Mouse (Mus musculus) heart, embryonic 12.5 days (tissue): ENCODE data around the gene Uts2. TPM values are rescaled to one million over a fixed set of nuclear protein-coding genes. Genes with fewer than 3 reads are reported as not detected.

Source experiments
- ATAC-seq: fragments of 200-750 bp; cut with Nextera tagmentation; 2 replicates; pipeline ENCODE4 v1.8.0; 2017; ENCODE audit warnings: moderate TSS enrichment, moderate library complexity; ENCODE audit not compliant: insufficient number of reproducible peaks, low FRiP score
- H3K27ac ChIP-seq: fragments of 300-500 bp; sonication (generic); 2 replicates; pipeline ENCODE4 v1.5.1; 2016; ENCODE audit warnings: mild to moderate bottlenecking, moderate library complexity; ENCODE audit not compliant: poor library complexity, severe bottlenecking
- H3K27me3 ChIP-seq: fragments of 300-500 bp; sonication (generic); replicated peaks from 2 replicates; pipeline ENCODE4 v1.6.1; 2016; ENCODE audit warnings: mild to moderate bottlenecking, moderate library complexity
- H3K36me3 ChIP-seq: fragments of 300-500 bp; sonication (generic); 2 replicates; pipeline ENCODE4 v1.6.1; 2016; ENCODE audit warnings: mild to moderate bottlenecking, moderate library complexity
- H3K4me1 ChIP-seq: fragments of 300-500 bp; sonication (generic); replicated peaks from 2 replicates; pipeline ENCODE4 v1.6.1; 2016; ENCODE audit warnings: mild to moderate bottlenecking
- H3K4me2 ChIP-seq: fragments of 300-500 bp; sonication (generic); 2 replicates; pipeline ENCODE4 v1.6.1; 2016; ENCODE audit warnings: mild to moderate bottlenecking, moderate library complexity
- H3K4me3 ChIP-seq: fragments of 300-500 bp; sonication (generic); 2 replicates; pipeline ENCODE4 v1.5.1; 2016; ENCODE audit warnings: mild to moderate bottlenecking
- H3K9ac ChIP-seq: fragments of 300-500 bp; sonication (generic); 2 replicates; pipeline ENCODE4 v1.6.1; 2016; ENCODE audit warnings: mild to moderate bottlenecking, moderate library complexity
- H3K9me3 ChIP-seq: fragments of 300-500 bp; sonication (generic); replicated peaks from 2 replicates; pipeline ENCODE4 v1.6.1; 2016; ENCODE audit warnings: mild to moderate bottlenecking, moderate library complexity
- WGBS: fragments of 180-500 bp; shearing (Covaris S2); methylation state at CpG from one replicate; pipeline ENCODE4 v1.1.7; 2016; 5-methylcytosine and 5-hydroxymethylcytosine counted together
- polyA plus RNA-seq: library from polyadenylated mRNA; unstranded; fragments of >200 nt; fragmentation: Nextera tagmentation; extraction: Ambion mirVana; gene quantifications from 2 replicates; pipeline ENCODE4 v1.2.1, GENCODE M21; 2016

Uts2 gene
- polyA plus RNA-seq, 1 experiment from 2014 or later: not detected

DNA sequence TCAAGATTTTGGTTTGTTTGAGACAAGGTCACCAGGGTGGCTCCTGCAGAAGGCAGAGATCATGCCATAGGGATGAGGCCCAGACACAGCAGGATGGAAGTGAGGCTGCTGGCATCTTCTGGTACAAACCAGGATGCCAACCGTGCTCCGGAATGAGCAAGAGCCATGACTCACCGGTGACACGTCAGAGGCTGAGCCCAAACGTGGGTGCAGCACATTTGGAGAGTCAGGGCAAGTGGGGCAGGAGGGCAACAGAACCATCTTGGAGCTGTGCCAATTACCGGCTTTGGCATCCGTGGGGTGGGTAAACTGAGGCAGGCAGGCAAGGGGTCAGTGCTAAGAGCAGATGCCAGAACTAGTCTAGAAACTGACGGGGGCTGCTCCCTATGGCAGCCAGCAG, 23.6 kb upstream of the Uts2 start:
- Histone ChIP-seq H3K27me3 (no peaks in the 10 kb centered on the region), H3K27ac (no peak overlapping the region), H3K36me3 (no peaks in the 10 kb centered on the region), H3K4me2 (no peak overlapping the region), H3K9me3 (no peaks in the 10 kb centered on the region; the same call in 1 of the 2 replicates), H3K4me3 (no peak overlapping the region), H3K9ac (no peak overlapping the region), H3K4me1 (no peaks in the 10 kb centered on the region)
- 76% methylated on average over 8 of the region's 8 CpGs for WGBS
- ATAC-seq: no peak

GRCm38 (mm10) chr4:150975145-150975544, 21.8 kb upstream of the Uts2 start:
- ATAC-seq: no peak
- 0 out of 2 replicates have a peak, but pooled peaks cover 6% of the 10 kb centered on the region for H3K27me3 ChIP-seq
- no peak overlapping the region for H3K27ac ChIP-seq
- H3K9me3 ChIP-seq: no peaks in the 10 kb centered on the region; the same call in 1 of the 2 replicates
- no peak overlapping the region for H3K9ac ChIP-seq
- H3K4me1 ChIP-seq: no peaks in the 10 kb centered on the region
- no peak overlapping the region for H3K4me3 ChIP-seq
- H3K4me2 ChIP-seq: no peak overlapping the region
- WGBS: 23% methylated on average over 1 of the region's 1 CpGs
- H3K36me3 ChIP-seq: no peaks in the 10 kb centered on the region

DNA sequence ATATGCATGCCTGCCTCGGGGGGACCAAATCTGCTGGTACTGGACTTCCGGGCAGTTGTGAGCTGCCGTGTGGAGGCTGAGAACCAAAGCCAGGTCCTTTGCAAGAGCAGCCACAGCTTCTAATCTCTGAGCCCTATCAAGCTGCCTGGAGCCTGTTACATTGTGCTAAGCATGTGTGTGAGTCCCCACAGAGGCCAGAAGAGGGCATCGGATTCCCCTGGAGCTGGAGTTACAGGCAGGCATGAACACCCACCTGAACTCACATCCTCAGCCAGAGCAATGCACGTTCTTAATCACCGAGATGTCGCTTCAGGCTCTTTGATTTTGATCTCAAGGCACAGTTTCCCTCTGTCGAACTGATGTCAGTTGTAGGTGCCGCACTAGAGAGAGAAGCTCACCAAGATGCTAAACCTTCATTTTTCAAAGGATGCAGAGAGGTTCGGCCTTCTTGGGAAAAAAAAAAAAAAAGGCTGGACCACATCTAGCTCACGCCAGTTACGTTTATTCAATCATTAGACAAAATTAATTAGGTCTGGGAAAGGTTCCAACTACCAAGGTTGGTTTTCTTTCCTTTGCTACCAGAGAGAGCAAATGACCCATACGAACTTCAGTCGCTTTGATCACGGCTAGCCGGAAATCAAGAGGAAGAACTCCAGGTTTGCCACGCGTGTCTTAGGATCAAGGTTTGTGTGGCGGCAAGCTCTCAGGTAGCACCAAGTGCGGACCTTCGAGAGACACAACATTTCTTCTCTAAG, 18.6 kb upstream of the Uts2 start:
- Histone ChIP-seq H3K4me3 (no peak overlapping the region), H3K36me3 (no peaks in the 10 kb centered on the region), H3K4me2 (no peak overlapping the region), H3K27me3 (0 out of 2 replicates have a peak, but pooled peaks cover 6% of the 10 kb centered on the region), H3K4me1 (no peaks in the 10 kb centered on the region), H3K9ac (no peak overlapping the region), H3K27ac (no peak overlapping the region), H3K9me3 (no peaks in the 10 kb centered on the region; the same call in 1 of the 2 replicates)
- ATAC-seq: no peak
- 84% methylated on average over 21 of the region's 21 CpGs for WGBS

GRCm38 (mm10) chr4:150979455-150979854, 17.4 kb upstream of the Uts2 start:
- no peak overlapping the region for H3K4me2 ChIP-seq
- H3K9me3 ChIP-seq: no peaks in the 10 kb centered on the region; the same call in 1 of the 2 replicates
- no peak overlapping the region for H3K4me3 ChIP-seq
- no peak overlapping the region for H3K27ac ChIP-seq
- no peaks in the 10 kb centered on the region for H3K4me1 ChIP-seq
- no peaks in the 10 kb centered on the region for H3K36me3 ChIP-seq
- no peak for ATAC-seq
- 0 out of 2 replicates have a peak, but pooled peaks cover 6% of the 10 kb centered on the region for H3K27me3 ChIP-seq
- WGBS: 73% methylated on average over 9 of the region's 9 CpGs
- no peak overlapping the region for H3K9ac ChIP-seq

DNA sequence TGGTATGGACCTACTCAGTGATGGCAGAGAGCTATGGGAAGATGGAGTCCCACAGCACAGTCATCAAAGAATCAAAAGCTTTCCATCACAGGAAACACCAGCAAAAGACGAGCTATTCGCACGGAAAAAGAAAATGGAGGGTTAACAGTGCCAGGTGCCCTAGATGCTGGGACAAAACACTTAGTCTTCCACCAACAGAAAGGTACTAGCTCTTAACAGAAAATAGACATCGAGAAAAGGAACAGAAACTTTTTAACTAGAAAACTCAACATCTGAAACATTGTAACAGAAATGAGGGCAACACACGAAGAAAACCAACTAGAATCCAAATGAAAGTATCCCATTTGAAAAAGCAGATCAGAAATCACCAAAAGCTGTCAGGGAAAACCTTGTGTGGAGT, 16.7 kb upstream of the Uts2 start:
- H3K4me3 ChIP-seq: no peak overlapping the region
- H3K9ac ChIP-seq: no peak overlapping the region
- no peak overlapping the region for H3K27ac ChIP-seq
- H3K9me3 ChIP-seq: no peaks in the 10 kb centered on the region; the same call in 1 of the 2 replicates
- ATAC-seq: no peak
- H3K36me3 ChIP-seq: no peaks in the 10 kb centered on the region
- WGBS: 79% methylated on average over 5 of the region's 5 CpGs
- H3K4me1 ChIP-seq: no peaks in the 10 kb centered on the region
- H3K4me2 ChIP-seq: no peak overlapping the region
- H3K27me3 ChIP-seq: 0 out of 2 replicates have a peak, but pooled peaks cover 6% of the 10 kb centered on the region

GRCm38 (mm10) chr4:150990148-150990547, 6.7 kb upstream of the Uts2 start:
- Histone ChIP-seq H3K4me2 (no peak overlapping the region), H3K4me1 (no peaks in the 10 kb centered on the region), H3K36me3 (no peaks in the 10 kb centered on the region), H3K9me3 (0 out of 2 replicates have a peak, but pooled peaks cover 3% of the 10 kb centered on the region), H3K27me3 (no peaks in the 10 kb centered on the region), H3K27ac (no peak overlapping the region), H3K4me3 (no peak overlapping the region), H3K9ac (no peak overlapping the region)
- WGBS: 49% methylated on average over 6 of the region's 6 CpGs
- ATAC-seq: no peak

GRCm38 (mm10) chr4:150998626-150999025, 1.7 kb downstream of the Uts2 start:
- Histone ChIP-seq H3K4me2 (no peak overlapping the region), H3K27ac (no peak overlapping the region), H3K9me3 (no peaks in the 10 kb centered on the region), H3K27me3 (0 out of 2 replicates have a peak, but pooled peaks cover 5% of the 10 kb centered on the region), H3K9ac (no peak overlapping the region), H3K4me1 (no peaks in the 10 kb centered on the region), H3K4me3 (no peak overlapping the region), H3K36me3 (no peaks in the 10 kb centered on the region)
- no peak for ATAC-seq
- WGBS: 88% methylated on average over 9 of the region's 9 CpGs

DNA sequence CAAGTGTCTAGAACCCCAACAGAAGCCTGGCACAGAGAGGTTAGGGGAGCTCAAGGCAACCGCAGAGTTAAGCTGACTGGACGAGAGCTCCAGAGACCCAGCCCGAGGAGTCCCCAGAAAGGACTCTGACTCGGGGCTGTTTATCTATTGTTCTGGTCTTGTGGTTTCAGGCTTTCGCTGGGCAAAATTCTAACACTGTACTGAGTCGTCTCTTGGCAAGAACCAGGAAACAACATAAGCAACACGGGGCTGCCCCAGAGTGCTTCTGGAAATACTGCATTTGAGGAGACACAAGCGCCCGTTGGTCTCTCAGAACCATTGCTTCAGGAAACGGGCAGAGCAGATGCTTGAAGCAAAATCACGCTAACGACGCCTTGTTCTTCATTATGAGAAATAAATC, 4.5 kb downstream of the Uts2 start:
- Histone ChIP-seq H3K27me3 (0 out of 2 replicates have a peak, but pooled peaks cover 5% of the 10 kb centered on the region), H3K4me2 (no peak overlapping the region), H3K36me3 (peaks cover 15% of the 10 kb centered on the region), H3K4me1 (no peaks in the 10 kb centered on the region), H3K27ac (no peak overlapping the region), H3K4me3 (no peak overlapping the region), H3K9ac (no peak overlapping the region), H3K9me3 (no peaks in the 10 kb centered on the region)
- WGBS: 69% methylated on average over 13 of the region's 13 CpGs
- ATAC-seq: no peak

GRCm38 (mm10) chr4:151005656-151006318, 8.9 kb downstream of the Uts2 start:
- peaks cover 31% of the 10 kb centered on the region for H3K36me3 ChIP-seq
- H3K27me3 ChIP-seq: no peaks in the 10 kb centered on the region
- no peak overlapping the region for H3K4me2 ChIP-seq
- H3K9ac ChIP-seq: no peak overlapping the region
- no peak for ATAC-seq
- 85% methylated on average over 13 of the region's 13 CpGs for WGBS
- H3K27ac ChIP-seq: no peak overlapping the region
- no peak overlapping the region for H3K4me3 ChIP-seq
- no peaks in the 10 kb centered on the region for H3K9me3 ChIP-seq
- no peaks in the 10 kb centered on the region for H3K4me1 ChIP-seq

DNA sequence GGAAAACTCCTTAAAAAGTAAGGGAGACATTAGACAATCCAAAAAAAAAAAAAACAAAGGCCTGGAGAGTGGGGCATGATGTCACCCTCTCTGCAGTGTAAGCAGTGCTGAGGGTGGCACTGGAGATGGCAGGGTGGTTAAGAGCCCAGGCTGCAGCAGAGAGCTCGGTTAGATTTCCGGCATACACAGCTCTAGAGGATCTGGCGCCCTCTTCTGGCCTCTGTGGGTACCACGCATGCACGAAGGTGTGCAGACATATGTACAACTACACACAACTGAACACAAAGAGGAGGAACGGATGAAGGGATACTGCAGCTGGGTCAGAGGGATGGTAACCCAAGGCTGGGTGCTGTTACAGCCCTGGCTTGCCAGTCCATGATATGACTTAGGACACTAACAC, 10.0 kb downstream of the Uts2 start:
- Histone ChIP-seq H3K27ac (no peak overlapping the region), H3K36me3 (peaks cover 31% of the 10 kb centered on the region), H3K4me1 (peaks cover 1% of the 10 kb centered on the region; the same call in 1 of the 2 replicates), H3K9me3 (no peaks in the 10 kb centered on the region), H3K4me3 (no peak overlapping the region), H3K9ac (no peak overlapping the region), H3K27me3 (no peaks in the 10 kb centered on the region), H3K4me2 (no peak overlapping the region)
- ATAC-seq: no peak
- WGBS: 48% methylated on average over 6 of the region's 6 CpGs

GRCm38 (mm10) chr4:151010316-151010715, 13.4 kb downstream of the Uts2 start:
- Histone ChIP-seq H3K4me2 (no peak overlapping the region), H3K27me3 (no peaks in the 10 kb centered on the region), H3K9me3 (no peaks in the 10 kb centered on the region), H3K4me1 (peaks cover 9% of the 10 kb centered on the region; the same call in 1 of the 2 replicates), H3K36me3 (peaks cover 27% of the 10 kb centered on the region), H3K27ac (no peak overlapping the region), H3K4me3 (no peak overlapping the region), H3K9ac (no peak overlapping the region)
- WGBS: 79% methylated on average over 7 of the region's 7 CpGs
- no peak for ATAC-seq
